Mouse (Mus musculus) bone marrow, adult 2 months (tissue): Measurements from ENCODE around the gene Tmem80.

ENCODE experiments used
- CTCF ChIP-seq: fragments of 200-500 bp; IDR thresholded peaks from 2 replicates; pipeline ENCODE4 v1.5.1; 2011; ENCODE audit warnings: low read length, control low read depth; ENCODE audit not compliant: control insufficient read depth, insufficient read depth
- POLR2A ChIP-seq: fragments of 200-500 bp; IDR thresholded peaks from 2 replicates; pipeline ENCODE4 v1.6.1; 2011; ENCODE audit warnings: low read depth, mild to moderate bottlenecking, control low read depth, low read length, borderline replicate concordance; ENCODE audit not compliant: control insufficient read depth

- no peak for TF ChIP-seq POLR2A
- no peak for TF ChIP-seq CTCF
Measured at GRCm38 (mm10) chr7:141324686-141325085, 2.9 kb upstream of the Tmem80 start.
